Mouse (Mus musculus) ES-E14 (cell line): ENCODE measurements around the gene Ascc1. TPM values are rescaled to one million over a fixed set of nuclear protein-coding genes. Genes with fewer than 3 reads are reported as not detected.

ENCODE experiments used
- DNase-seq: peaks from one replicate; pipeline ENCODE4 v3.0.0-alpha.2; 2013; ENCODE audit warnings: low read depth, low spot score
- H3K27ac ChIP-seq: 2 replicates; pipeline ENCODE4 v1.5.1; 2012; ENCODE audit warnings: low read depth, mild to moderate bottlenecking, low read length, moderate library complexity, mixed read lengths; ENCODE audit not compliant: poor library complexity, insufficient read depth, severe bottlenecking
- H3K36me3 ChIP-seq: 2 replicates; pipeline ENCODE4 v1.6.1; 2012; ENCODE audit warnings: mild to moderate bottlenecking, low read length, moderate library complexity, mixed read lengths; ENCODE audit not compliant: control insufficient read depth, poor library complexity, insufficient read depth, severe bottlenecking
- H3K4me1 ChIP-seq, 2 experiments: fragments of 150-350 bp in 1 of 2; sonication (generic) in 1 of 2; 2 replicates each; pipeline ENCODE4 v1.6.1; 2012; ENCODE audit warnings: low read length in 2 of 2, mild to moderate bottlenecking in 1 of 2, mixed read lengths in 1 of 2; ENCODE audit not compliant: control insufficient read depth in 2 of 2, insufficient read depth in 2 of 2, poor library complexity in 1 of 2
- H3K4me3 ChIP-seq, 2 experiments: fragments of 150-350 bp in 1 of 2; sonication (generic) in 1 of 2; 2 replicates each; pipeline ENCODE4 v1.5.1; 2012; ENCODE audit warnings: low read length in 2 of 2, low read depth in 1 of 2, mild to moderate bottlenecking in 1 of 2, mixed read lengths in 1 of 2; ENCODE audit not compliant: insufficient read depth in 1 of 2, poor library complexity in 1 of 2, severe bottlenecking in 1 of 2
- H3K9ac ChIP-seq: 2 replicates; pipeline ENCODE4 v1.6.1; 2012; ENCODE audit warnings: low read depth, mild to moderate bottlenecking, low read length, mixed read lengths; ENCODE audit not compliant: poor library complexity, insufficient read depth, severe bottlenecking
- H3K9me3 ChIP-seq: fragments of 150-350 bp; sonication (generic); 2 replicates; pipeline ENCODE4 v1.6.1; 2012; ENCODE audit warnings: low read depth, mild to moderate bottlenecking, low read length; ENCODE audit not compliant: control insufficient read depth, insufficient read depth
- CHD2 ChIP-seq: IDR thresholded peaks from 2 replicates; pipeline ENCODE4 v1.6.1; 2014; ENCODE audit warnings: mild to moderate bottlenecking, low read depth, low read length, inconsistent platforms
- HCFC1 ChIP-seq: IDR thresholded peaks from 2 replicates; pipeline ENCODE4 v1.6.1; 2012; ENCODE audit warnings: low read length, inconsistent platforms, borderline replicate concordance; ENCODE audit not compliant: insufficient read depth
- MAFK ChIP-seq: IDR thresholded peaks from 2 replicates; pipeline ENCODE4 v1.6.1; 2014; ENCODE audit warnings: mild to moderate bottlenecking, low read depth, low read length, inconsistent platforms; ENCODE audit not compliant: insufficient read depth
- ZC3H11A ChIP-seq: IDR thresholded peaks from 2 replicates; pipeline ENCODE4 v1.6.1; 2012; ENCODE audit warnings: low read depth, mild to moderate bottlenecking, inconsistent platforms, low read length, borderline replicate concordance
- ZNF384 ChIP-seq: IDR thresholded peaks from 2 replicates; pipeline ENCODE4 v1.6.1; 2012; ENCODE audit warnings: low read depth, low read length, inconsistent platforms
- in situ Hi-C, 2 experiments: fragments of 600-800 bp; cut with MboI; formaldehyde crosslinking; loops; one replicate each; pipeline ENCODE4 v1.15.1; 2025; ENCODE audit warnings: low sequenced_read_pairs in 2 of 2, inconsistent platforms in 1 of 2; ENCODE audit not compliant: unreplicated experiment in 2 of 2
- total RNA-seq: library from RNA; depleted of rRNA; stranded (reverse); fragments of 300-350 nt; gene quantifications from 2 replicates; pipeline ENCODE4 v1.2.3, GENCODE M21; 2012

Ascc1 gene
- total RNA-seq, 1 experiment, result 18.8 TPM

DNA sequence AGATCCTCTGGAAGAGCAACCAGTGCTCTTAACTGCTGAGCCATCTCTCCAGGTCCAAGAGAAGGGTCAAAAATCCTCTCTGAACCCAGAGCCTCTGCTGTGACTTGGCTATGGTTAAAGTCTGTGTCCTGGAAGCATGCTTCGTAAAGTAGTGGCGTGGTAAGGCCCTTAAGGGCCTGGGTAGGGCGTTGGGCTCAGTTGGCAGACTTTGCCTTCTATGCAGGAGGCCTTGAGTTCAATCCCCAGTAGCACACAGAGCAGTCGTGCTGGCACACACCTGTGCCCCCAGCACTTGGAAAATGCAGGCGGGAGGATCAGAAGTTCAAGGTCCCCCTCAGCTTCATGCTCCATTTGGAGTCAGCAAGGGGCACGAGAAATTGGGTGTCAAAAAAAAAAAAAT lies 29.6 kb upstream of the Ascc1 start:
- in situ Hi-C loops, result no loop called here
- TF ChIP-seq ZC3H11A (no peak), HCFC1 (no peak), CHD2 (no peak), MAFK (no peak), ZNF384 (no peak)
- Histone ChIP-seq H3K27ac (no peak overlapping the region), H3K36me3 (no peaks in the 10 kb centered on the region), H3K9me3 (no peaks in the 10 kb centered on the region), H3K4me3 (no peak overlapping the region), H3K4me1 (peaks cover 8 to 42% of the 10 kb centered on the region in 2 experiments; a peak in 3 of 4 replicates), H3K9ac (no peak overlapping the region)
- no peak for DNase-seq

- no peaks in the 10 kb centered on the region for H3K9me3 ChIP-seq
- H3K9ac ChIP-seq, result no peak overlapping the region
- in situ Hi-C loops, result no loop called here
- TF ChIP-seq ZNF384 (no peak), HCFC1 (no peak), CHD2 (no peak), MAFK (no peak), ZC3H11A (no peak)
- H3K36me3 ChIP-seq, result no peaks in the 10 kb centered on the region
- DNase-seq, result no peak
- H3K4me1 ChIP-seq, result peaks cover 8 to 45% of the 10 kb centered on the region in 2 experiments; a peak in 3 of 4 replicates
- H3K4me3 ChIP-seq, result no peak overlapping the region
- H3K27ac ChIP-seq, result no peak overlapping the region
Measured at GRCm38 (mm10) chr10:59973400-59973799, 29.2 kb upstream of the Ascc1 start.

- in situ Hi-C loops, result no loop called here
- peak; percentile 73 for DNase-seq
- no peak overlapping the region for H3K4me3 ChIP-seq
- H3K4me1 ChIP-seq, result peaks cover 8 to 52% of the 10 kb centered on the region in 2 experiments; a peak in 3 of 4 replicates
- H3K9ac ChIP-seq, result no peak overlapping the region
- no peaks in the 10 kb centered on the region for H3K9me3 ChIP-seq
- H3K36me3 ChIP-seq, result no peaks in the 10 kb centered on the region
- H3K27ac ChIP-seq, result peak overlapping the region; percentile 47; the same call in 1 of the 2 replicates
- TF ChIP-seq ZNF384, result no peak
- TF ChIP-seq CHD2, result no peak
- no peak for TF ChIP-seq HCFC1
- TF ChIP-seq MAFK, result no peak
Measured at GRCm38 (mm10) chr10:59974191-59974664, 28.4 kb upstream of the Ascc1 start.

GRCm38 (mm10) chr10:59974786-59975185 lies 27.8 kb upstream of the Ascc1 start:
- H3K4me1 ChIP-seq, result peaks cover 8 to 53% of the 10 kb centered on the region in 2 experiments; a peak in 3 of 4 replicates
- H3K4me3 ChIP-seq, result no peak overlapping the region
- TF ChIP-seq HCFC1 (no peak), ZC3H11A (no peak), ZNF384 (no peak), CHD2 (no peak), MAFK (no peak)
- no peaks in the 10 kb centered on the region for H3K36me3 ChIP-seq
- in situ Hi-C loops, result no loop called here
- DNase-seq, result no peak
- no peak overlapping the region for H3K9ac ChIP-seq
- no peak overlapping the region for H3K27ac ChIP-seq
- no peaks in the 10 kb centered on the region for H3K9me3 ChIP-seq

- no peak overlapping the region for H3K9ac ChIP-seq
- TF ChIP-seq HCFC1 (no peak), MAFK (no peak), CHD2 (no peak), ZC3H11A (no peak), ZNF384 (no peak)
- in situ Hi-C loops, result no loop called here
- DNase-seq, result no peak
- H3K4me3 ChIP-seq, result no peak overlapping the region
- H3K4me1 ChIP-seq, result peaks cover 8 to 46% of the 10 kb centered on the region in 2 experiments; a peak in 3 of 4 replicates
- no peaks in the 10 kb centered on the region for H3K36me3 ChIP-seq
- H3K27ac ChIP-seq, result no peak overlapping the region
- no peaks in the 10 kb centered on the region for H3K9me3 ChIP-seq
Measured at GRCm38 (mm10) chr10:59977141-59977540, 25.5 kb upstream of the Ascc1 start.
